Mouse (Mus musculus) G1E (cell line): ENCODE measurements around the gene Gm773. TPM values are rescaled to one million over a fixed set of nuclear protein-coding genes. Genes with fewer than 3 reads are reported as not detected.
"Not testable (repeated sequence)": the region's sequence is repeated elsewhere in the genome, so short reads cannot be mapped to it uniquely, and the experiment has no call there.

Experiments
- ATAC-seq: 2 replicates; pipeline ENCODE4 v1.8.0; 2016; ENCODE audit warnings: mild to moderate bottlenecking; ENCODE audit not compliant: insufficient number of reproducible peaks, poor library complexity, low FRiP score, severe bottlenecking; ENCODE audit errors: extremely low read depth
- DNase-seq: peaks from one replicate; pipeline ENCODE4 v3.0.0; 2012; ENCODE audit warnings: low spot score
- H3K27me3 ChIP-seq: 2 replicates; pipeline ENCODE4 v1.6.1; 2012; ENCODE audit warnings: mild to moderate bottlenecking, low read length, inconsistent platforms; ENCODE audit not compliant: insufficient read depth
- H3K36me3 ChIP-seq: replicated peaks from 2 replicates; pipeline ENCODE3; 2012; ENCODE audit warnings: mild to moderate bottlenecking, inconsistent platforms
- H3K4me1 ChIP-seq: 2 replicates; pipeline ENCODE4 v1.6.1; 2012; ENCODE audit warnings: low read depth, low read length, inconsistent platforms, mixed read lengths; ENCODE audit not compliant: insufficient read depth
- H3K4me3 ChIP-seq: 2 replicates; pipeline ENCODE4 v1.5.1; 2012; ENCODE audit warnings: low read depth, mild to moderate bottlenecking, inconsistent platforms, low read length, moderate library complexity, mixed read lengths
- H3K9me3 ChIP-seq: replicated peaks from 2 replicates; pipeline ENCODE4 v1.6.1; 2012; ENCODE audit warnings: inconsistent platforms
- CTCF ChIP-seq: IDR thresholded peaks from 2 replicates; pipeline ENCODE4 v1.5.1; 2012; ENCODE audit warnings: low read depth, low read length, inconsistent platforms, mixed read lengths
- GATA1 ChIP-seq: IDR thresholded peaks from 2 replicates; pipeline ENCODE4 v1.6.1; 2012; ENCODE audit warnings: borderline replicate concordance, low read length, inconsistent platforms, mixed read lengths
- GATA2 ChIP-seq: IDR thresholded peaks from 2 replicates; pipeline ENCODE4 v1.6.1; 2012; ENCODE audit warnings: low read depth, low read length, inconsistent platforms, borderline replicate concordance
- POLR2AphosphoS5 ChIP-seq: IDR thresholded peaks from 2 replicates; pipeline ENCODE4 v1.6.1; 2012; ENCODE audit warnings: low read depth, low read length, inconsistent platforms; ENCODE audit not compliant: insufficient replicate concordance
- TAL1 ChIP-seq: conservative IDR thresholded peaks from 2 replicates; pipeline ENCODE4 v1.6.1; 2012; ENCODE audit warnings: low read depth, low read length, inconsistent platforms, mixed read lengths
- polyA plus RNA-seq: library from polyadenylated mRNA; stranded (reverse); fragments of >175 nt; gene quantifications from 2 replicates; pipeline ENCODE4 v1.2.3, GENCODE M21; 2012
- total RNA-seq, 2 experiments: library from RNA; stranded (forward) in 1 of 2; stranded (reverse) in 1 of 2; fragments of 200-1000 nt in 1 of 2; fragments of >200 nt in 1 of 2; fragmentation: Nextera tagmentation in 1 of 2; gene quantifications; 2 replicates each; pipeline ENCODE4 v1.2.3; 2014 to 2017

Gene Gm773
- total RNA-seq (2014; fragmentation: Nextera tagmentation) (not detected in 2 replicates), total RNA-seq (2017) (not detected in 2 replicates), polyA plus RNA-seq (not detected in 2 replicates)

GRCm38 (mm10) chrX:56212771-56213170 lies at the start of gene Gm773:
Gene Gm773 (minus strand): TSS chrX:56212881.
- no peak for DNase-seq
- H3K4me1 ChIP-seq = no peaks in the 10 kb centered on the region
- no peak for ATAC-seq
- TF ChIP-seq CTCF = no peak
- TF ChIP-seq GATA1 = no peak
- no peak for TF ChIP-seq TAL1
- no peak for TF ChIP-seq GATA2
- no peak for TF ChIP-seq POLR2AphosphoS5
- H3K27me3 ChIP-seq = no peaks in the 10 kb centered on the region
- H3K9me3 ChIP-seq = no peaks in the 10 kb centered on the region
- no peak within 1 kb of the TSS for H3K4me3 ChIP-seq
- H3K36me3 ChIP-seq = no peaks in the 10 kb centered on the region

- H3K9me3 ChIP-seq, ATAC-seq, H3K36me3 ChIP-seq, DNase-seq, H3K27me3 ChIP-seq, H3K4me3 ChIP-seq, H3K4me1 ChIP-seq: not testable (repeated sequence)
These were observed 26.2 kb downstream of the Gm773 start for GRCm38 (mm10) chrX:56186449-56186848.

GRCm38 (mm10) chrX:56151396-56151795 lies 61.3 kb downstream of the Gm773 start:
- H3K4me3 ChIP-seq = no peak overlapping the region
- no peaks in the 10 kb centered on the region for H3K36me3 ChIP-seq
- H3K4me1 ChIP-seq = no peaks in the 10 kb centered on the region
- ATAC-seq (no peak), DNase-seq (no peak)
- H3K9me3 ChIP-seq = no peaks in the 10 kb centered on the region
- H3K27me3 ChIP-seq = no peaks in the 10 kb centered on the region
- TF ChIP-seq POLR2AphosphoS5 (no peak), GATA2 (no peak), TAL1 (no peak), GATA1 (no peak), CTCF (no peak)

Other genes starting within 250 kb of the Gm773 start
- 2.5 and 5.9 TPM in 2 replicates for gene 3830403N18Rik, start 76.3 kb downstream of the Gm773 start, total RNA-seq (2014; fragmentation: Nextera tagmentation)
- gene 3830403N18Rik, start 76.3 kb downstream of the Gm773 start, total RNA-seq (2017) = 1.7 and 3.1 TPM in 2 replicates
- gene 3830403N18Rik, start 76.3 kb downstream of the Gm773 start, polyA plus RNA-seq = 0.09 and 0.10 TPM in 2 replicates
- gene Zfp449, start 133.5 kb upstream of the Gm773 start, total RNA-seq (2014; fragmentation: Nextera tagmentation) = 0.68 and 0.83 TPM in 2 replicates
- 0.46 and 0.66 TPM in 2 replicates for gene Zfp449, start 133.5 kb upstream of the Gm773 start, total RNA-seq (2017)
- 0.01 and 0.02 TPM in 2 replicates for gene Zfp449, start 133.5 kb upstream of the Gm773 start, polyA plus RNA-seq
- not detected in 2 replicates for gene Smim10l2a, start 161.7 kb upstream of the Gm773 start, total RNA-seq (2014; fragmentation: Nextera tagmentation)
- 0.11 TPM in 1 of 2 replicates, not detected in the other for gene Smim10l2a, start 161.7 kb upstream of the Gm773 start, total RNA-seq (2017)
- gene Smim10l2a, start 161.7 kb upstream of the Gm773 start, polyA plus RNA-seq = not detected in 2 replicates
- not detected in 2 replicates for gene Gm2174, start 235.1 kb upstream of the Gm773 start, total RNA-seq (2014; fragmentation: Nextera tagmentation)
- 27.9 and 52.9 TPM in 2 replicates for gene Gm2174, start 235.1 kb upstream of the Gm773 start, total RNA-seq (2017)
- not detected in 2 replicates for gene Gm2174, start 235.1 kb upstream of the Gm773 start, polyA plus RNA-seq
- gene Ints6l, start 242.0 kb upstream of the Gm773 start, total RNA-seq (2014; fragmentation: Nextera tagmentation) = 126 and 143 TPM in 2 replicates
- gene Ints6l, start 242.0 kb upstream of the Gm773 start, total RNA-seq (2017) = 163 and 178 TPM in 2 replicates
- gene Ints6l, start 242.0 kb upstream of the Gm773 start, polyA plus RNA-seq = 4.0 and 6.3 TPM in 2 replicates